Mouse (Mus musculus) thymus, adult 2 months (tissue): ENCODE results near the gene Plek. TPM values are rescaled to one million over a fixed set of nuclear protein-coding genes. Genes with fewer than 3 reads are reported as not detected.
"Not testable (repeated sequence)": the region's sequence is repeated elsewhere in the genome, so short reads cannot be mapped to it uniquely, and the experiment has no call there.

ENCODE experiments used
- DNase-seq: peaks from one replicate; pipeline ENCODE4 v3.0.0; 2021
- H3K27ac ChIP-seq: fragments of 200-500 bp; 2 replicates; pipeline ENCODE4 v1.5.1; 2012; ENCODE audit warnings: low read length, control low read depth; ENCODE audit not compliant: control insufficient read depth, insufficient read depth
- H3K27me3 ChIP-seq: fragments of 200-500 bp; 2 replicates; pipeline ENCODE4 v1.6.1; 2012; ENCODE audit warnings: mild to moderate bottlenecking, low read length, moderate library complexity, mixed read lengths; ENCODE audit not compliant: control insufficient read depth, insufficient read depth
- H3K36me3 ChIP-seq: fragments of 200-500 bp; 2 replicates; pipeline ENCODE4 v1.6.1; 2012; ENCODE audit warnings: mild to moderate bottlenecking, low read length, moderate library complexity; ENCODE audit not compliant: control insufficient read depth, insufficient read depth
- H3K4me1 ChIP-seq: fragments of 200-500 bp; replicated peaks from 2 replicates; pipeline ENCODE4 v1.6.1; 2012; ENCODE audit warnings: low read length; ENCODE audit not compliant: control insufficient read depth, insufficient read depth
- H3K4me3 ChIP-seq: fragments of 200-500 bp; 2 replicates; pipeline ENCODE4 v1.5.1; 2012; ENCODE audit warnings: mild to moderate bottlenecking, low read length, control low read depth, moderate library complexity; ENCODE audit not compliant: control insufficient read depth, insufficient read depth
- CTCF ChIP-seq: fragments of 200-500 bp; IDR thresholded peaks from 2 replicates; pipeline ENCODE4 v1.5.1; 2012; ENCODE audit warnings: mild to moderate bottlenecking, control low read depth, low read length, moderate library complexity, borderline replicate concordance; ENCODE audit not compliant: control insufficient read depth, poor library complexity, insufficient read depth; ENCODE audit errors: extremely low read depth
- POLR2A ChIP-seq: fragments of 200-500 bp; IDR thresholded peaks from 2 replicates; pipeline ENCODE4 v1.6.1; 2012; ENCODE audit warnings: mild to moderate bottlenecking, low read length, control low read depth, moderate library complexity; ENCODE audit not compliant: control insufficient read depth, poor library complexity, insufficient read depth; ENCODE audit errors: extremely low read depth
- WGBS: fragments of 180-500 bp; shearing (Covaris S2); methylation state at CpG from one replicate; pipeline ENCODE4 v1.1.7; 2018; 5-methylcytosine and 5-hydroxymethylcytosine counted together
- polyA plus RNA-seq: library from polyadenylated mRNA; depleted of rRNA; stranded (reverse); fragments of >200 nt; gene quantifications from 2 replicates; pipeline ENCODE4 v1.2.3, GENCODE M21; 2012

The Plek gene
- polyA plus RNA-seq, 1 experiment, result 2.9 TPM

- WGBS, result 94% methylated on average over 2 of the region's 2 CpGs
Observed at GRCm38 (mm10) chr11:17075656-17076055, 23.5 kb upstream of the Plek start.

GRCm38 (mm10) chr11:17069360-17069759 lies 17.2 kb upstream of the Plek start:
- H3K4me3 ChIP-seq, H3K27ac ChIP-seq, H3K27me3 ChIP-seq, DNase-seq, H3K36me3 ChIP-seq, H3K4me1 ChIP-seq: not testable (repeated sequence)
- 83% methylated on average over 2 of the region's 2 CpGs for WGBS

More at GRCm38 (mm10) chr11:17075656-17076055, 23.5 kb upstream of the Plek start:
- Histone ChIP-seq H3K4me1 (no peaks in the 10 kb centered on the region), H3K36me3 (no peaks in the 10 kb centered on the region), H3K27me3 (no peaks in the 10 kb centered on the region), H3K27ac (no peak overlapping the region), H3K4me3 (no peak overlapping the region)
- DNase-seq, result no peak
- TF ChIP-seq POLR2A (no peak), CTCF (no peak)

- no peak for DNase-seq
- WGBS, result 39% methylated on average over 6 of the region's 6 CpGs
- Histone ChIP-seq H3K27ac (no peak overlapping the region), H3K36me3 (no peaks in the 10 kb centered on the region), H3K27me3 (no peaks in the 10 kb centered on the region; the same call in 1 of the 2 replicates), H3K4me1 (peaks cover 10% of the 10 kb centered on the region), H3K4me3 (peak overlapping the region; percentile 33)
- TF ChIP-seq POLR2A (no peak), CTCF (no peak)
Observed at GRCm38 (mm10) chr11:17052476-17053049, 382 bp upstream of the Plek start.

GRCm38 (mm10) chr11:17045806-17046205 lies 6.4 kb downstream of the Plek start:
- Histone ChIP-seq H3K36me3 (no peaks in the 10 kb centered on the region), H3K27me3 (no peaks in the 10 kb centered on the region), H3K4me3 (no peak overlapping the region), H3K27ac (no peak overlapping the region), H3K4me1 (no peaks in the 10 kb centered on the region)
- WGBS, result 93% methylated on average over 2 of the region's 2 CpGs
- TF ChIP-seq POLR2A, result no peak
- no peak for TF ChIP-seq CTCF
- DNase-seq, result no peak

- 65% methylated on average over 3 of the region's 3 CpGs for WGBS
- no peak for DNase-seq
- no peaks in the 10 kb centered on the region for H3K4me1 ChIP-seq
- no peak overlapping the region for H3K27ac ChIP-seq
- TF ChIP-seq POLR2A, result no peak
- no peak for TF ChIP-seq CTCF
- no peak overlapping the region for H3K4me3 ChIP-seq
- no peaks in the 10 kb centered on the region for H3K27me3 ChIP-seq
- H3K36me3 ChIP-seq, result no peaks in the 10 kb centered on the region
Observed at GRCm38 (mm10) chr11:17023984-17024383, 28.2 kb downstream of the Plek start.

- Histone ChIP-seq H3K36me3 (no peaks in the 10 kb centered on the region), H3K27me3 (no peaks in the 10 kb centered on the region), H3K27ac (no peak overlapping the region), H3K4me3 (no peak overlapping the region), H3K4me1 (no peaks in the 10 kb centered on the region)
- DNase-seq, result no peak
- 94% methylated on average over 6 of the region's 6 CpGs for WGBS
- TF ChIP-seq POLR2A (no peak), CTCF (no peak)
Observed at GRCm38 (mm10) chr11:17023206-17023605, 29.0 kb downstream of the Plek start.

- 95% methylated on average over 7 of the region's 7 CpGs for WGBS
Observed at GRCm38 (mm10) chr11:17019328-17019727, 32.9 kb downstream of the Plek start.

More at GRCm38 (mm10) chr11:17019328-17019727, 32.9 kb downstream of the Plek start:
- TF ChIP-seq CTCF (no peak), POLR2A (no peak)
- Histone ChIP-seq H3K27me3 (no peaks in the 10 kb centered on the region), H3K4me3 (no peak overlapping the region), H3K4me1 (no peaks in the 10 kb centered on the region), H3K27ac (no peak overlapping the region), H3K36me3 (no peaks in the 10 kb centered on the region)
- no peak for DNase-seq
